Mouse (Mus musculus) CH12.LX (cell line): ENCODE data around the gene Map3k13. TPM values are rescaled to one million over a fixed set of nuclear protein-coding genes. Genes with fewer than 3 reads are reported as not detected.

Source experiments
- DNase-seq: peaks from one replicate; pipeline ENCODE4 v3.0.0-alpha.2; 2013; ENCODE audit errors: extremely low read depth
- H3K27ac ChIP-seq: 2 replicates; pipeline ENCODE4 v1.5.1; 2012; ENCODE audit warnings: low read depth, mild to moderate bottlenecking, control low read depth, moderate library complexity; ENCODE audit not compliant: insufficient read depth
- H3K27me3 ChIP-seq: replicated peaks from 2 replicates; pipeline ENCODE3; 2012; ENCODE audit warnings: inconsistent platforms
- H3K36me3 ChIP-seq, 2 experiments: replicated peaks in 1 of 2; 2 replicates each; pipeline versions ENCODE3 to v1.6.1; 2012; ENCODE audit warnings: inconsistent platforms in 1 of 2, low read length in 1 of 2, mild to moderate bottlenecking in 1 of 2, mixed read lengths in 1 of 2, moderate library complexity in 1 of 2; ENCODE audit not compliant: control insufficient read depth in 1 of 2, insufficient read depth in 1 of 2
- H3K4me1 ChIP-seq, 2 experiments: 2 replicates each; pipeline ENCODE4 v1.6.1; 2012; ENCODE audit warnings: inconsistent platforms in 1 of 2, moderate library complexity in 1 of 2; ENCODE audit not compliant: insufficient read depth in 2 of 2, control insufficient read depth in 1 of 2
- H3K4me2 ChIP-seq: 2 replicates; pipeline ENCODE4 v1.6.1; 2012; ENCODE audit warnings: low read depth, mild to moderate bottlenecking, control low read depth; ENCODE audit not compliant: poor library complexity, insufficient read depth, severe bottlenecking
- H3K4me3 ChIP-seq, 3 experiments: fragments of 150-350 bp in 1 of 3; sonication (generic) in 1 of 3; replicated peaks in 1 of 3; 2 replicates each; pipeline versions ENCODE3 to v1.5.1; 2011 to 2012; ENCODE audit warnings: low read depth in 2 of 3, low read length in 2 of 3, mild to moderate bottlenecking in 2 of 3, moderate library complexity in 2 of 3, control low read depth in 1 of 3, improper control_type of control experiment in 1 of 3, inconsistent platforms in 1 of 3, mixed read lengths in 1 of 3; ENCODE audit not compliant: poor library complexity in 1 of 3
- H3K79me2 ChIP-seq: replicated peaks from 2 replicates; pipeline ENCODE4 v1.6.1; 2012; ENCODE audit warnings: mild to moderate bottlenecking, moderate library complexity; ENCODE audit not compliant: control insufficient read depth, poor library complexity, insufficient read depth, severe bottlenecking; ENCODE audit errors: extremely low read depth
- H3K9ac ChIP-seq: 2 replicates; pipeline ENCODE4 v1.6.1; 2012; ENCODE audit warnings: low read depth, mild to moderate bottlenecking, control low read depth, moderate library complexity; ENCODE audit not compliant: insufficient read depth
- H3K9me3 ChIP-seq: replicated peaks from 2 replicates; pipeline ENCODE3; 2012; ENCODE audit warnings: low read length, inconsistent platforms, mixed read lengths
- CHD1 ChIP-seq: IDR thresholded peaks from 2 replicates; pipeline ENCODE4 v1.6.1; 2012; ENCODE audit warnings: low read depth, low read length, improper control_type of control experiment, inconsistent platforms
- HCFC1 ChIP-seq: IDR thresholded peaks from 2 replicates; pipeline ENCODE4 v1.6.1; 2012; ENCODE audit warnings: low read depth, mild to moderate bottlenecking, inconsistent platforms, low read length, improper control_type of control experiment
- IRF4 ChIP-seq: IDR thresholded peaks from 2 replicates; pipeline ENCODE4 v1.6.1; 2014; ENCODE audit warnings: low read depth, mild to moderate bottlenecking, inconsistent platforms, low read length, improper control_type of control experiment
- MAFK ChIP-seq: IDR thresholded peaks from 2 replicates; pipeline ENCODE4 v1.6.1; 2011; ENCODE audit warnings: low read length, improper control_type of control experiment; ENCODE audit not compliant: insufficient replicate concordance
- MAX ChIP-seq: IDR thresholded peaks from 2 replicates; pipeline ENCODE4 v1.6.1; 2011; ENCODE audit warnings: low read length, improper control_type of control experiment
- MXI1 ChIP-seq: IDR thresholded peaks from 2 replicates; pipeline ENCODE4 v1.6.1; 2011; ENCODE audit warnings: mild to moderate bottlenecking, low read depth, low read length, improper control_type of control experiment
- NRF1 ChIP-seq: IDR thresholded peaks from 2 replicates; pipeline ENCODE4 v1.6.1; 2014; ENCODE audit warnings: low read depth, mild to moderate bottlenecking, inconsistent platforms, low read length, improper control_type of control experiment, moderate library complexity
- PAX5 ChIP-seq: IDR thresholded peaks from 2 replicates; pipeline ENCODE4 v1.6.1; 2012; ENCODE audit warnings: low read length, inconsistent platforms, mixed read lengths
- POLR2AphosphoS2 ChIP-seq: IDR thresholded peaks from 2 replicates; pipeline ENCODE4 v1.6.1; 2011; ENCODE audit warnings: low read depth, low read length, improper control_type of control experiment
- RAD21 ChIP-seq: IDR thresholded peaks from 2 replicates; pipeline ENCODE4 v1.6.1; 2011; ENCODE audit warnings: low read depth, mild to moderate bottlenecking, low read length, improper control_type of control experiment, moderate library complexity
- SIN3A ChIP-seq: IDR thresholded peaks from 2 replicates; pipeline ENCODE4 v1.6.1; 2012; ENCODE audit warnings: low read length, improper control_type of control experiment, inconsistent platforms
- SMC3 ChIP-seq: IDR thresholded peaks from 2 replicates; pipeline ENCODE4 v1.6.1; 2011; ENCODE audit warnings: low read depth, low read length, improper control_type of control experiment
- UBTF ChIP-seq: IDR thresholded peaks from 2 replicates; pipeline ENCODE4 v1.6.1; 2012; ENCODE audit warnings: low read depth, mild to moderate bottlenecking, inconsistent platforms, low read length, improper control_type of control experiment, moderate library complexity
- ZNF384 ChIP-seq: IDR thresholded peaks from 2 replicates; pipeline ENCODE4 v1.6.1; 2012; ENCODE audit warnings: low read depth, low read length, improper control_type of control experiment, inconsistent platforms
- dilution Hi-C: fragments of 300-500 bp; cut with MboI; formaldehyde crosslinking; loops from 2 replicates; pipeline ENCODE4 v1.14.3; 2020; ENCODE audit warnings: low sequenced_read_pairs; ENCODE audit not compliant: extremely low pct_unique_long_range_greater_than_20kb, extremely low pct_ligation_motif_present
- in situ Hi-C: fragments of 300-500 bp; cut with MboI; formaldehyde crosslinking; loops from 3 replicates; pipeline ENCODE4 v1.14.3; 2019; ENCODE audit warnings: low sequenced_read_pairs, low pct_ligation_motif_present, low pct_unique_long_range_greater_than_20kb, mixed read lengths
- polyA plus RNA-seq: library from polyadenylated mRNA; unstranded; fragments of >175 nt; gene quantifications from 2 replicates; pipeline ENCODE4 v1.2.1, GENCODE M21; 2012; ENCODE audit warnings: low read depth; ENCODE audit not compliant: insufficient read length
- total RNA-seq, 2 experiments: library from RNA; depleted of rRNA; stranded (reverse); fragments of 300-350 nt in 1 of 2; fragments of >200 nt in 1 of 2; gene quantifications; 2 replicates each; pipeline ENCODE4 v1.2.3; 2012 to 2014

The Map3k13 gene
- total and polyA plus RNA-seq, 3 experiments = 0.32 to 1.3 (median 0.89) TPM

GRCm38 (mm10) chr16:21977347-21977746 is 183.2 kb downstream of the Map3k13 start:
- Histone ChIP-seq H3K27me3 (no peaks in the 10 kb centered on the region), H3K4me2 (no peak overlapping the region), H3K4me1 (peaks cover 0 to 5% of the 10 kb centered on the region in 2 experiments; a peak in 1 of 4 replicates), H3K27ac (no peak overlapping the region), H3K79me2 (no peaks in the 10 kb centered on the region), H3K9me3 (no peaks in the 10 kb centered on the region), H3K9ac (no peak overlapping the region), H3K4me3 (no peak overlapping the region), H3K36me3 (no peaks in the 10 kb centered on the region)
- in situ Hi-C loops = no loop called here
- no peak for DNase-seq
- no peak for TF ChIP-seq ZNF384
- TF ChIP-seq SMC3 = no peak
- no peak for TF ChIP-seq HCFC1
- TF ChIP-seq MXI1 = no peak
- TF ChIP-seq IRF4 = no peak
- TF ChIP-seq NRF1 = no peak
- TF ChIP-seq RAD21 = no peak
- no peak for TF ChIP-seq SIN3A
- TF ChIP-seq MAX = no peak
- TF ChIP-seq CHD1 = no peak
- no peak for TF ChIP-seq POLR2AphosphoS2
- TF ChIP-seq UBTF = no peak
- no peak for TF ChIP-seq MAFK
- TF ChIP-seq PAX5 = no peak
- dilution Hi-C loops = no loop called here

Other genes starting within 250 kb of the Map3k13 start
- gene 2510009E07Rik, start 99.7 kb upstream of the Map3k13 start, total RNA-seq (2012; rRNA removed) = not detected in 2 replicates
- gene 2510009E07Rik, start 99.7 kb upstream of the Map3k13 start, total RNA-seq (2014; rRNA removed) = not detected in 2 replicates
- gene 2510009E07Rik, start 99.7 kb upstream of the Map3k13 start, polyA plus RNA-seq = not detected in 2 replicates
- gene Ehhadh, start 6.5 kb upstream of the Map3k13 start, total RNA-seq (2012; rRNA removed) = 2.9 TPM in 2 replicates
- 0.47 and 0.93 TPM in 2 replicates for gene Ehhadh, start 6.5 kb upstream of the Map3k13 start, total RNA-seq (2014; rRNA removed)
- gene Ehhadh, start 6.5 kb upstream of the Map3k13 start, polyA plus RNA-seq = 0.86 and 1.1 TPM in 2 replicates
- 43.5 and 52.4 TPM in 2 replicates for gene Tmem41a, start 153.2 kb downstream of the Map3k13 start, total RNA-seq (2012; rRNA removed)
- gene Tmem41a, start 153.2 kb downstream of the Map3k13 start, total RNA-seq (2014; rRNA removed) = 59.9 and 62.0 TPM in 2 replicates
- gene Tmem41a, start 153.2 kb downstream of the Map3k13 start, polyA plus RNA-seq = 87.1 and 93.9 TPM in 2 replicates
- 3.4 and 6.1 TPM in 2 replicates for gene Liph, start 201.3 kb downstream of the Map3k13 start, total RNA-seq (2012; rRNA removed)
- gene Liph, start 201.3 kb downstream of the Map3k13 start, total RNA-seq (2014; rRNA removed) = 2.2 and 3.2 TPM in 2 replicates
- gene Liph, start 201.3 kb downstream of the Map3k13 start, polyA plus RNA-seq = 2.1 and 2.6 TPM in 2 replicates
- gene Senp2, start 215.1 kb downstream of the Map3k13 start, total RNA-seq (2012; rRNA removed) = 37.8 and 45.8 TPM in 2 replicates
- 42.8 and 46.2 TPM in 2 replicates for gene Senp2, start 215.1 kb downstream of the Map3k13 start, total RNA-seq (2014; rRNA removed)
- 60.5 and 60.8 TPM in 2 replicates for gene Senp2, start 215.1 kb downstream of the Map3k13 start, polyA plus RNA-seq